Mouse (Mus musculus): Measurements from ENCODE around the gene Smagp.

DNA sequence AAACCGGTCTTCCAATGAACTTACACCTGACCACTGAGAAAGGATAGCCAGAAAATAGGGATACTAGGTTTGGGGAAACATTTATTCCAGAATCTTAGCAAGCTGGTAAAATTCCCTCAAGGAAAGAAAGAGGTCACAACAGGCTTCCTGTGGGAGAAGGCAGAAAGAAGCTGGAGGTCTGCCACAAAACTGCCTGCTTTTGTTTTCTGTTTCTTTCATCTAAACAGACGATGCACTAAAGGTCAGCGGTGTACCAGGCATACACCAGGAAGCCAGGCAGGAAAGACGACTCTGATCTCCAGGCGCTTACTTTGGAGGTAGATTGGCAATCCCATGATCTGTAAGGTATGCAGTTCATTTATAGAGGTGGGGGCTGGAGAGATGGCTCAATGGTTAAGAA, 34.1 kb upstream of the Smagp start:
- TF ChIP-seq POLR2A (IDR thresholded peaks at IDR 0.05; ENCODE audit: borderline replicate concordance, insufficient read depth, low read length), result no peak
- no peak for TF ChIP-seq CTCF (IDR thresholded peaks at IDR 0.05; ENCODE audit: borderline replicate concordance, insufficient read depth, low read depth, low read length)

All from cerebellum, adult 2 months (tissue).